Mouse (Mus musculus) kidney, postnatal 10 days (tissue): ENCODE measurements around the gene Uncx.
"Not testable (repeated sequence)": the region's sequence is repeated elsewhere in the genome, so short reads cannot be mapped to it uniquely, and the experiment has no call there.

ENCODE experiments used
- DNase-seq: peaks from one replicate; pipeline ENCODE4 v3.0.0; 2021; ENCODE audit warnings: mixed read lengths

Uncx gene

DNA sequence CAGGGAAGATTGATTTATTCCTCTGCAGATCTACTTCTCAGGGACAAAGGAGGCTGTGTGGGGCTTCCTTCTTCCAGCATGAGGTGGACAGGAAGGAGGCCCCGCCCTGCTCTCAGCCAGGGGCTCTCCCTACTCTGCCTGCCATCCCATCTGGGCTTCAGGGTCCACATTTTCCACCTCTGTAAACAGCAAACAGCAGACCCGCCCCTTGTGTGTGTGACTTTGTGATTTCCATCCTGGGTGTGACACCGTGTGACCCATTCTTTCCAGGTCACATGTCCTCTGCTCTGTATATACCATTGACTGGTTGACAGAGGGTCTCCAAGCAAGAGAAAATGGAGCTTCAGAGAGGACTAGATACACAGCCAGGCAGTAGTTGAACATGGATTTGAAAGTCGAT is 22.2 kb downstream of the Uncx start:
- no peak for DNase-seq

DNA sequence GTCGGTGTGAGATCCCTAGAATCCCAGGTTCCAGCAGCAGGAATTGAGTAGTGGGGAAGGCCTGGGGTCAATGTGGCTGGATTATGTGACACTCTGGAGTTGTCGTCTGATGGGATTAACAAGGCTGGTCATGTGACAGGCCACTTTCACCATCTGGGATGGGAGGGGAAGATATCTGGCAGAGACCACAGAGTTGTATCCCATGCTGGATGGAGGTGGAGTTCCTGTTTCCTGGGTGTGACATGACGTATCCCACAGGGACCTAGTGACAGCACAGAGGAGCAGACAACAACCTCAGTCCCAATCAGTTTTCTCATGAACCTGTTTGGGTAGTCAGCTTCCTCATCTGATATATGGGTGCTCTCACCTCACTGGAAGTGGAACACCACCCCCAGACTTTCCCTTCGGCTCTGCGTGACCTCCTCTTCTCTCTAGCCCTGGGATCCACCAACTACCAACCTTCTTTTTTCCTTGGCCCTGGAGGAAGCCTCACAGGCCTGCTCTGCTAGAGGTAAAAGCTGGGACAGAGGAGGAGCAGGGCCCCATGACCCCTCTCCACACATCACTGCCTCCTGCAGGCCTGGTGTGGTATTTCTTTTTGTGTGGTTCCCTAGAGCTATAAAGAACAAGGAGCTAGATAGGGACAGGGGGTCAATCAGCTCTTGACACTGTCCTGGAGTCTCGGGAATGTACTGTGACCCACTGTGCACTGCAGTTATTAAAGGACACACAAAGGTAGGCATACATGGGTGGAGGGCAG is 23.5 kb downstream of the Uncx start:
- DNase-seq = no peak

DNA sequence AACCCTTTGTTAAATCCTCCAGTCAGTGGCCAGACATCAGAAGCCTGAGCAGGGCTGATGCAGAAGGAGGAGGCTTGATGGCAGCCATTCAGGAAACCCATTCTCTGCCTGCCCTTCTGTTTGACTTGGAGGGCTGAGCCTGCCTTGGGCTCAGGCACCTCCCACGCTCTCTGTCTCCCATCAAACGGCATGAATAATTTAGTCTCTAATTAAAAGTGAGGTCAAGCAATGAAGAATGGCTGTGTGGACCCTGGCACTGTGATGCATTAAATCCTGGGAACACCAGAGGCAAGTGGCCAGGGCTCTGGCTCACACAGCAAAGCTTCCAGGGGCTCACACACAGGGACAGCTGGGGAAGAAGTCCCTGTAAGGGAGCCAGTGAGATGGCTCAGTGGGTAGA is 24.8 kb downstream of the Uncx start:
- DNase-seq = no peak

DNA sequence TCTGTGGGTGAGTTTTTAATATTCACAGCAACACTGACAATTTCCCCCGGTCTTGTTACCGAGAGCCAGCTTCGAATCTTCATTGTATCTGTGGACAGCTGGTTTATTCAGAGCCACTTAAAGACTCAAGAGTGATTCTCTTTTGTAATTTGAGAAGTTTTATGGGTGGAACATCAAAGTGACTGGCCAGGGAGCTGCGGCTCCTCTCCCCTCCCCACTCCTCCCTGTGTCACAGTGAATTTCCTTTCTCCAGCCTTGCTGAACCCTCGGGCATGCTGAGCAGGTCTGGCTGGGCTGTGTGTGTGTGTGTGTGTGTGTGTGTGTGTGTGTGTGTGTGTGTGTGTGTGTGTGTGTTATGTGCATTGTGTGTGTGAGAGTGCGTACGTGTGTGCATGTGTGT is 29.2 kb downstream of the Uncx start:
- DNase-seq = no peak

DNA sequence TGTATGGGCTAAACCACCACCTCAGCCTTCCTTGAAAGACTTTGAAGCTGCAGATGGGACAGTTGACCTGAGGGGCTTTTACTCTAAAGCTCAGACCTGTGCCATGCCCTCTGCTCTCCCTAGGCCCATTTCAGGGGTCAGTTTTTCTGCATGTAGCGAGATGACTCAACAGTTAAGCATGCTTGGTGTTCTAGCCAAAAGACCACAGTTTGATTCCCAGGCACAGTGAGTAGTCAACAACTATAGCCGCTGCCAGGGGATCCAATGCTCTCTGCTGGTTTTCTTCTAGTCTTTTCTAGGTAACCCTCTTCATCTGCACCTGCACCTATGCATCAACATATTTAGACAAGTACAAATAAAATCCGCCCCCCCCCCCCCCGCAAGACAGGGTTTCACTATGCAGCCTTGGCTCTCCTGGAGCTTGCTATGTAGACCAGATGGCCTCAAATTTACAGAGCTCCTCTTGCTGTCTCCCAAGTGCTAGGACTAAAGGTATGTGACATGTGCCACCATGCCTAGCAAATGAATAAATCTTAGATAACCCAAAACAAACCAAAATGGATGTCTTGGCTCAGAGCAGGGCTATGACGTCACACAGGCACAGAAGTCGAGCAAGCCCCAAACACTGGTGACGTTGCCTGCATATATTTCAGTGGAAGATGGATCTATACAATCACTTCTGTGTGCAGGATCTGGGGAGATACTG is 30.5 kb downstream of the Uncx start:
- no peak for DNase-seq

DNA sequence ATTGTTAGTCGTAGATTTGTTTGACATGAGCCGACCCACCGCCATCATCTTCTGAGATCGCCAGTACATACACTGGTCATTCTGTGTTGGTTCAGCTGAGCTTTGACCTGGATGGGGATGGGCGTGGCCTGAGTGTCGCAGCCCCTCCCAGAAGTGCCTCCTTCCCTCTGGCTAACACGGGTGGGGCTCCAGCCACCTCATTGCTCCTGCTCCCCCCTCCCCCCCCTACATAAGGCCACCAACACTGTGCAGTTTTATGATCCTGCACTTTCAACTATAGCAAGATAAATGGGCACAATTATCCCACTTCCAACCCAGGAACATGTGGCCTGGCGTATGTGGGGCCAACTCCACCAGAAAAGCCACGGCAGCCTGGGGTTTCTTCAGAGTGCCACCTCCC is 31.8 kb downstream of the Uncx start:
- no peak for DNase-seq

DNA sequence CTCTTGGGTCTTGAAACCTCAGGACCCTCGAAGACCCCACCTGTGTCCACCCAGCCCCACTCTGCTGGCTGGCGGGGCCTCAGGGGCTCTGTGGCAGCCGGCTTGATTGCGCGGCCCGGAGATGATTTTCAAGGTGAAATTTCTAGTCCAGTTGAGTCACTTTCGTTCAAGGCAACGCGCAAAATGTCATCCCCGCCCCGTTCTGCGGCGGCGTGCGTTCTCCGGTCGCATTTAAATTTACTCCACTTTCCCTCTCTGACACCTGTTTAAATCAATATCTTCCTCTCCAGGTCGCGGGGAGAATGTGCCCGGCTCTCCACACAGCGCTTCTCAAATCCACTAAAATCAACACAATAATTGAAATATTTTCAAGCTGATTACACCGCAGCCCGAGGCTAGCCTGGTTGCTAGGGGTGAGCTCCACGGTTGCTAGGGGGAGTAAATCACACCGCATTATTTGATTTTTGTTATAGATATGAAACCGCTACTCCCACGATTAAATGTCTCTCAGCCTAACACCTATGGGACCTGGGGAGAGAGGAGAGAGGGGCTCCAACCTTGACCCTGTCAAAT is 37.0 kb downstream of the Uncx start:
- DNase-seq = no peak

DNA sequence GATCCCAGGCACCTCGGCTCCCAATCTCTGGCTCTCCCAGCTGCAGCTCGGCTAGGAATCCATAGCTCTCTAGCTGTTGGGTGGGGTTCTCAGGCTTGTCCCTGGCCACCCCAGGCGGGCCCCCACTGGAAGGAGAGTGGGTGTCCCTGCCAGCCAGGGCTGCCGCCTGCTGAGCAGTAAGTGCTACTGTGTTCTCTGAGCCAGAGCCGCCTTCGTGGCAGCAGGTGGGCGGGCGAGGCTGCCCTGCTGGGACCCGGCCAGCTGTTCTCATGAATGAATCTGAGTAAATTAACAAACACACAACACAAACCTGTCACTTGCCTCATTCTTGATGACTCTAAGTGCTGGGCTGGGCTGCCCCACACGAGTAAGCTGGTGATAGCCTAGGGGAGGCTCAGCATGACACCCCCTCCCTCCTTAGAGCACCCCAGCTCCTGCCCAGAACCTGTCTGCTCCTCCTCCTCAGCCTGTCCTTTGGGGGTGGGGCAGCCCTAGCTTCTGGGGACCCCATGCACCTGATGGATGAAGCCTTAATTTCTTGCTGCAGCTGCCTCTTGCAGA is 38.1 kb downstream of the Uncx start:
- DNase-seq = no peak

DNA sequence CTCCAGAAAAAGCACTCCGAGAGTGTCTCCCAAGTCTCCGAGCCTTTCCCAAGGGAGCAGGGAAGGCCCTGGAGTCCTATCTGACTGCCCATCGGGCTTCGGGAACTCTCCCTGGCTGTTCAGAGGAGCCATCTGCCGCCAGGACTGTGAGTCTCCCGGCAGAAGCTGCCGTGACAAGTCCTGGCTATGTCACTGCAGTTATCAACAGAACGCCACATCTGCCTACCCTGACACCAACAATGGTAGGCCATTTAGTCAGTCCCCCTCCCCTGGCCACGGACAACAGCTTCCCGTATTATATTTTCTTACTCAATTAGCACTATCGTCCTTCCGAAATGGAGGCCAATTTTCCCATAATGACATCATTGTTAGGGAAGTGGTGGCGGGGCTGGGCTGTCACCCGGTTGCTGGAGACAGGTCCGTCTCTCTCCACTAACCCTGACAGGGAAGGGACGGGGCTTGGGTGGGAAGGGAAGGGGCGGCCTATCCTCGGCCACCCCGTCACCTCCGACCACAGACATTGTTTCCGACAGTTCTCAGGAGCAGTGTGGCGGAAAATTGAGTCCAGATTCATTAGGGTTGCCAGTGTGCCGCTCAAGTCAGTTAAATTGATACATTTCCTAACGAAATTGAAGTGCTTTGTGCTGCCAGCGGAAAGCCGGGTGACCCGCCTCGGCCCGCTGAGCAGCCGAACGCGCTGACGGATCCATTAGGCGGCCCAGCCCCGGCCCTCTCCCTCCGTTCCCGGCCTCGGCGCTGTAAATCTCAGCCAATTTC is 41.9 kb downstream of the Uncx start:
- DNase-seq = no peak

DNA sequence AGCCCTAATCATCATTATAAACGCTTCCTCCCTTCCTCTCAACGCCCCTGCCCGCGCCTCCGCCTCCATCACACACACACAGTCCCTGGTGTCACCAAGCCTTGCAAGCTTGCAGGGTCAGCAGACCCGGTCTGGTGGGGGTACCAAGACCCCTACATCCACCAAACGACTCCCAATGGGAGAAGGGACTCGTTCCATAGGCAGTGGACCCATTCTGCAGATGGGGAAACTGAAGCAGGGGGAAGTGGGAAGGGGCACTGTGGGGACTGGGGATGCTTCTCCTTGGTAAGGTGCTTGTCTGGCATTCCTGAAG is 42.4 kb downstream of the Uncx start:
- DNase-seq = no peak

DNA sequence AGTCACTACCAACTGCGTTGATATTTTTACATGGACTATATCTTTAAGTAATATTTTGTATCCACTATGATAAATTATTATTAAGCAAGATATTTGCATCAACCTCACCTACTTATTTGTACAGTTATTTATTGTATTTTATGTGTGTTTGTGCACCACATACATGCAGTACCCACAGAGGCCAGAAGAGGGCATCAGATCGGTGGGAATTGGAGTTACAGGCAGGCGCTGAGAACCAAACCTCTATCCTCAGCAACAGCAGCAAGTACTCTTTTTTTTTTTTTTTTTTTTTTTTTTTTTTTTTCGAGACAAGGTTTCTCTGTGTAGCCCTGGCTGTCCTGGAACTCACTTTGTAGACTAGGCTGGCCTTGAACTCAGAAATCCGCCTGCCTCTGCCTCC is 44.2 kb downstream of the Uncx start:
- DNase-seq = not testable (repeated sequence)

DNA sequence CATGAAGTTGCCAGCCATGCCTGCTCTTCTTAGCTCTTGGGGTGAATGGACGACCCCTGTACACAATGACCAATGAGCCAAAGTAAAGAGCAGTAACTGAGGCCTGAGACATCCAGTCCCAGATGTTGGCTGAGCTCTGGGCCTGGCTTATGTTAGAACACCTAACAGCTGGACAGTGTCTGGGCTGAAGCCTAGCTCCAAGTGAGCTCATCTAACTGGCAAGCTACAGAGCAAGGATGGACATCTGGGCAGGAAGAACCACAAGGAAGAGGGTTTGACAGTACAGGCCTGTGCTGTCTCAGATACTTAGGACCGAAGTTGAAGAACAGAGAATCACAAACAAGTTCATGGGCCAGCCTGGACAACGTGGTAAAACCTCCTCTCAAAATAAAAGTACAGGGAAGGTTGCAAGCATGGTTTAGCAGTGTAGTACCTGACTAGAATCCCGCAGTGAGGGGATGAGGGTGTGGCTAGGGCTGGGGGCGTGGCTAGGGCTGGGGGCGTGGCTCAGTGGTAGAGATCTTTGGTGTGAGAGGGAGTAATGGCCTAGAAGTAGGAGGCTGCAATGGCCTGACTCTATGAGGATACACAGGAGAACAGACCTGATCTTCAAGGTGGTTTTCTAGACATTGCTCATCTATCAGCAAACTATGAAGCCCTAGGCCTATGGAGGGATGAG is 47.5 kb downstream of the Uncx start:
- DNase-seq = not testable (repeated sequence)

DNA sequence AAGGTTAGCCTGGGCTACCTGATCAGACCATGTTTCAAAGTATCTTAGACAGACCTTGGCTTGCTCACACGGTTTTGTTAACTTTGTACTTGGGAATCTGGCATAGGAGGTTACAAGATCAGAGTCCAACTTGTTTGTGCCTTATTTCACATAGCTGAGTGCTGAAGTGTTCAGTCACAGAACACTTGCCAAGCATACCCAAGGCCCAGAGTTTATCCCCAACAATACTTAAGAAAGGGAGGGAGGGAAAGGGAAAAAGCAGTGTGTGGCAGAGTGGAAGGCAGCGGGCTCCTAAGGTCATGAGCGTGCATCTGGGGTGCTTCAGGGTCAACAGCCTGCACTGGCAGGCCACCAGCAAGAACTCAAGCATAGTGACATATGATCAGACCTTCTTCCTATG is 48.7 kb downstream of the Uncx start:
- DNase-seq = no peak

DNA sequence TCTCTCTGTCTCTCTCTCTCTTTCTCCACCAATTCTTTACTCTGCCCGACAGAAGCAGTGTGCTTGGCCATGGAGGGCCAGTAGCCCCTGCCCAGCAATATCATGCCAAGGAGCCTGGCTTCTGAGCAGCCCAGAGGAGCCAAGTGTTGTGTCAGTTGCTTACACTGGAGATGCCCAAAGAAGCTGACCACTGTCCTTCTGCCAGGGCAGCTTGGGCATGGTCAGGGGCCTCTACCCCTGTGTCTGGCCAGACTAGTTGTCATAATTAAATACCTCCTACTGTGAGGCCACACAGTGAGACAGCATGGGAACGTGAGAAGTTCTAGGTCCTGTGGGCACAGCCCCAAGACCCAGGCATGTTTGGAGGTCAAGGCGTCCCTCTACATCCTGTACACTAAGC is 49.6 kb downstream of the Uncx start:
- DNase-seq = no peak

DNA sequence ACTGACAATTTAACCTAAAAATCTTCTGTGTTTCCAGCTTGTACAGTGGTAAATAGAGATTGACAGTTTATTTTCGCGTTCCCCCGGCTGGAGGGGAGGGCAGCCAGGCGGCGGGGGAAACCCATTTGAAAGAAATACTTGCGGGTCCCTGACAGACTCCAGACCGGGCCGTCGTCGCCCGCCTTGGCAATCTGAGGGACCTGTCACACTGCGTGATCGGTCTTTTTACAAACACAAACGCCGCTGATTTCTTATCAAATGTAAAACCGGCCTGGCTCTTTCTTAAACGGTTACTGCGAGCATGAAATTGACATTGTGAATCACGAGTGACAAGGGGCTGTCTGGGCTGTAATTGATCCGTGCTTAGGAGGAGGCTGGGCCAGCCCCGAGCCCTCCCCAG is 50.5 kb downstream of the Uncx start:
- no peak for DNase-seq

DNA sequence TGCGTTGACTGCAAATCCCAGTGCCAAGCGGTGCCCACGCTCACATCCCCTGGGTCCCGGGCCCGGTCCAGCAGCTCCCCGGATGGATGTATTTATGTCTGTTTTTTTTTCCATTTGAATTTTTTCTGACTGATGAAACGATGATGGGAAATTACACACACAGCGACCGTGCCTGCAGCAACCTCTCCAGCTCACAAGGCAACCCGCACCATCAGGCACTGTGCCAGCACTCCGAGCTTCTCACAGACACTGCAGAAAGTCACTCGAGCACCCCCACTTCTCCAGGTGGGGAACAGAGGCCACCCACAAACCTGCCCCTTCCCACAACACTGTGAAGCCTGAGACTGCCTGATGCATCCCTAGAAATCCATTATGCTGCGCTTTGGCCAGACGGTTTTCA is 51.7 kb downstream of the Uncx start:
- DNase-seq = peak; percentile 32
